Comparison of ENCODE assay signal across 21 mouse cellular contexts in genomic region chr9:110162441-110162840, GRCm38 (mm10). TPM values are rescaled to one million over a fixed set of nuclear protein-coding genes. Genes with fewer than 3 reads are reported as not detected.
DNase-seq lines count a peak whose midpoint lies in the region; ATAC-seq and TF ChIP-seq lines count a peak whose summit lies in the region.
"Had no signal": no experiment of that assay in that cellular context is flagged by ENCODE, and none has a peak within 500 bp of the region (broad histone marks: within the 10 kb centered on the region; RNA-seq: fewer than 3 reads in every experiment).

No protein-coding gene starts in this region.

- no peak overlapping the region for H3K27ac ChIP-seq in kidney, postnatal 0 days
- H3K27ac ChIP-seq: forebrain, embryonic 12.5 days; heart, embryonic 10.5 days; hindbrain, embryonic 15.5 days; limb, embryonic 10.5 days; macrophage; midbrain, embryonic 12.5 days had no signal

- WGBS in kidney, postnatal 0 days = 66% methylated on average over 5 of the region's 5 CpGs

- no peak overlapping the region for H3K4me3 ChIP-seq in kidney, postnatal 0 days (replicated peaks; ENCODE audit: low read depth, low read length)
- H3K4me3 ChIP-seq in myocyte = no peak overlapping the region
- H3K4me3 ChIP-seq: forebrain, embryonic 12.5 days; heart, embryonic 10.5 days; hindbrain, embryonic 15.5 days; limb, embryonic 10.5 days; midbrain, embryonic 12.5 days had no signal

- no peak overlapping the region for H3ac ChIP-seq in myocyte (ENCODE audit: control insufficient read depth, insufficient read length)

- H3K4me1 ChIP-seq in kidney, postnatal 0 days (replicated peaks; ENCODE audit: insufficient read depth, low read length) = no peaks in the 10 kb centered on the region
- H3K4me1 ChIP-seq: forebrain, embryonic 12.5 days; heart, embryonic 10.5 days; hindbrain, embryonic 15.5 days; limb, embryonic 10.5 days; midbrain, embryonic 12.5 days had no signal

- H3K79me2 ChIP-seq in myocyte (ENCODE audit: control insufficient read depth, insufficient read depth) = peaks cover 27% of the 10 kb centered on the region

- H3K9ac ChIP-seq in kidney, postnatal 0 days (ENCODE audit: low read depth, low read length) = no peak overlapping the region
- H3K9ac ChIP-seq: forebrain, embryonic 12.5 days; hindbrain, embryonic 15.5 days; liver, postnatal 0 days; midbrain, embryonic 12.5 days had no signal

- no peak for TF ChIP-seq CTCF in kidney, postnatal 0 days (IDR thresholded peaks at IDR 0.05; ENCODE audit: low read depth)

- H3K9me3 ChIP-seq in kidney, postnatal 0 days (replicated peaks; ENCODE audit: low read length) = no peaks in the 10 kb centered on the region
- H3K9me3 ChIP-seq: forebrain, embryonic 12.5 days; heart, embryonic 10.5 days; hindbrain, embryonic 15.5 days; limb, embryonic 10.5 days; midbrain, embryonic 12.5 days had no signal

- no peak overlapping the region for H3K4me2 ChIP-seq in kidney, postnatal 0 days (ENCODE audit: low read length)
- H3K4me2 ChIP-seq in myocyte (ENCODE audit: low read depth) = peak overlapping the region; percentile 28
- H3K4me2 ChIP-seq: forebrain, embryonic 12.5 days; hindbrain, embryonic 15.5 days; midbrain, embryonic 12.5 days had no signal

- no peaks in the 10 kb centered on the region for H3K27me3 ChIP-seq in kidney, postnatal 0 days (ENCODE audit: insufficient read depth, low read length)
- no peaks in the 10 kb centered on the region for H3K27me3 ChIP-seq in myocyte (ENCODE audit: control insufficient read depth, insufficient read depth, insufficient read length)
- H3K27me3 ChIP-seq: forebrain, embryonic 12.5 days; hindbrain, embryonic 15.5 days; midbrain, embryonic 12.5 days had no signal

- peak; percentile 9 for DNase-seq in kidney, postnatal 0 days (ENCODE audit: low spot score)
- DNase-seq in kidney, postnatal 10 days = no peak
- DNase-seq in 416B (ENCODE audit: low read depth) (peak; percentile 81), adipocyte (ENCODE audit: low spot score) (peak; percentile 21)
- DNase-seq in cerebellum, postnatal 36 days = no peak
- DNase-seq: cerebellum, adult 8-10 months; heart, postnatal 4 days; kidney, adult 2 months; kidney, postnatal 14 days; liver; liver, postnatal 0 days; thymus, postnatal 25 days had no signal

- TF ChIP-seq POLR2A in myocyte (IDR thresholded peaks at IDR 0.05; ENCODE audit: insufficient read length, low read depth) = no peak

- no peak for ATAC-seq in kidney, postnatal 0 days (replicated peaks; ENCODE audit: low FRiP score, low read depth)
- ATAC-seq in CD4-positive, CD25-positive, alpha-beta regulatory T cell, adult 4 months = no peak
- ATAC-seq: liver, postnatal 0 days; lung, postnatal 0 days had no signal

- H3K36me3 ChIP-seq in kidney, postnatal 0 days (ENCODE audit: insufficient read depth, low read length) = peaks cover 44% of the 10 kb centered on the region
- H3K36me3 ChIP-seq in myocyte (ENCODE audit: control insufficient read depth, insufficient read depth) = peaks cover 14% of the 10 kb centered on the region

TF ChIP-seq in myocyte, 11 proteins besides CTCF, POLR2A, EP300 and RAD21:
- no peak for TF ChIP-seq MYOD1 (IDR thresholded peaks at IDR 0.05; ENCODE audit: control insufficient read depth in 1 of 3, insufficient read length in 2 of 3, low read depth in 2 of 3)
- no peak for TF ChIP-seq REST (IDR thresholded peaks at IDR 0.05; ENCODE audit: insufficient read depth, insufficient read length)
- no peak for TF ChIP-seq MYOG (IDR thresholded peaks at IDR 0.05; ENCODE audit: control insufficient read depth in 1 of 3, insufficient read depth in 1 of 3, insufficient read length in 2 of 3, low read depth in 2 of 3)
- TF ChIP-seq MAX (IDR thresholded peaks at IDR 0.05; ENCODE audit: low read depth) = no peak
- no peak for TF ChIP-seq SRF (IDR thresholded peaks at IDR 0.05; ENCODE audit: control insufficient read depth, insufficient read length, low read depth)
- no peak for TF ChIP-seq TCF3 (IDR thresholded peaks at IDR 0.05; ENCODE audit: insufficient read length, low read depth)
- no peak for TF ChIP-seq E2F4 (IDR thresholded peaks at IDR 0.05; ENCODE audit: insufficient read depth)
- TF ChIP-seq CEBPB (IDR thresholded peaks at IDR 0.05; ENCODE audit: insufficient read depth, poor library complexity, severe bottlenecking) = no peak
- TF ChIP-seq TCF12 (IDR thresholded peaks at IDR 0.05; ENCODE audit: insufficient read depth, poor library complexity, severe bottlenecking) = no peak
- no peak for TF ChIP-seq POLR2AphosphoS2 (IDR thresholded peaks at IDR 0.05; ENCODE audit: insufficient read length, low read depth)
- TF ChIP-seq USF1 (IDR thresholded peaks at IDR 0.05; ENCODE audit: low read depth) = no peak

RNA-seq across cellular contexts. Expression of gene Dhx30, which starts 44.8 kb away (rescaled TPM):
- 86.5 and 88.9 TPM in 2 replicates for polyA plus RNA-seq in kidney, postnatal 0 days (2015; fragmentation: Nextera tagmentation; extraction: Ambion mirVana)
- 79.1 TPM for polyA plus RNA-seq in myocyte (2012; fragmentation: generic; extraction: Trizol)
- polyA plus RNA-seq in CD4-positive, CD25-positive, alpha-beta regulatory T cell, adult 4 months (2017; shearing (Covaris generic)) = 100 to 1,000 TPM; 102 to 156 TPM

RNA-seq across cellular contexts. Expression of gene Smarcc1, which starts 44.9 kb away (rescaled TPM):
- polyA plus RNA-seq in kidney, postnatal 0 days (2015; fragmentation: Nextera tagmentation; extraction: Ambion mirVana) = 58.1 and 63.8 TPM in 2 replicates
- polyA plus RNA-seq in myocyte (2012; fragmentation: generic; extraction: Trizol) = 29.5 TPM
- 10 to 100 TPM; 23.4 to 24.1 TPM for polyA plus RNA-seq in CD4-positive, CD25-positive, alpha-beta regulatory T cell, adult 4 months (2017; shearing (Covaris generic))

Comparison
In these comparisons a context has a peak if more than half of its experiments do, and no peak if none do; other contexts are left out.
1. DNase-seq: peak in kidney, postnatal 0 days (single experiment), 416B (single experiment) and adipocyte (single experiment); none in kidney, postnatal 10 days (single experiment) and cerebellum, postnatal 36 days (0 of 2).